Mouse (Mus musculus) kidney, adult 2 months (tissue): ENCODE measurements around the gene Poldip3.

ENCODE experiments used
- CTCF ChIP-seq: fragments of 200-500 bp; conservative IDR thresholded peaks from 2 replicates; pipeline ENCODE4 v1.5.1; 2011; ENCODE audit warnings: low read depth, mild to moderate bottlenecking, control low read depth, low read length, moderate library complexity, mixed read lengths; ENCODE audit not compliant: insufficient read depth, insufficient read length
- POLR2A ChIP-seq: fragments of 200-500 bp; IDR thresholded peaks from one replicate; pipeline ENCODE4 v1.6.1; 2011; ENCODE audit warnings: low read depth, low read length, control low read depth

- TF ChIP-seq POLR2A (no peak), CTCF (no peak)
Measured at GRCm38 (mm10) chr15:83115071-83115470, 34.1 kb downstream of the Poldip3 start.
